Comparison of ENCODE assay signal across 22 mouse cellular contexts in genomic region chr3:84925229-84925628, GRCm38 (mm10).
DNase-seq lines count a peak whose midpoint lies in the region; ATAC-seq and TF ChIP-seq lines count a peak whose summit lies in the region.
"Had no signal": no experiment of that assay in that cellular context is flagged by ENCODE, and none has a peak within 500 bp of the region (broad histone marks: within the 10 kb centered on the region; RNA-seq: fewer than 3 reads in every experiment).

No protein-coding gene starts in this region.

- 0 out of 2 replicates have a peak, but pooled peaks cover 3% of the 10 kb centered on the region for H3K4me1 ChIP-seq in lung, postnatal 0 days (ENCODE audit: insufficient read depth, low read depth, low read length)
- H3K4me1 ChIP-seq in heart, embryonic 14.5 days (ENCODE audit: control insufficient read depth in 2 of 2, insufficient read depth in 2 of 2, low read length in 2 of 2) = peaks cover 2 to 11% of the 10 kb centered on the region in 2 experiments; a peak in 2 of 4 replicates
- no peaks in the 10 kb centered on the region for H3K4me1 ChIP-seq in thymus, adult 2 months (replicated peaks; ENCODE audit: control insufficient read depth, insufficient read depth, low read length)
- H3K4me1 ChIP-seq: hindbrain, embryonic 13.5 days; limb, embryonic 15.5 days; midbrain, embryonic 15.5 days had no signal

- no peaks in the 10 kb centered on the region for H3K9me3 ChIP-seq in lung, postnatal 0 days (ENCODE audit: low read length)
- H3K9me3 ChIP-seq in heart, embryonic 14.5 days (ENCODE audit: control insufficient read depth, low read length) = no peaks in the 10 kb centered on the region
- H3K9me3 ChIP-seq: forebrain, embryonic 15.5 days; hindbrain, embryonic 13.5 days; limb, embryonic 15.5 days; liver, embryonic 15.5 days; midbrain, embryonic 15.5 days had no signal

- no peaks in the 10 kb centered on the region for H3K27me3 ChIP-seq in lung, postnatal 0 days (replicated peaks; ENCODE audit: insufficient read depth, low read length)
- no peaks in the 10 kb centered on the region for H3K27me3 ChIP-seq in heart, embryonic 14.5 days (ENCODE audit: control insufficient read depth, insufficient read depth, low read length)
- H3K27me3 ChIP-seq in myocyte (ENCODE audit: control insufficient read depth, insufficient read depth, insufficient read length) = no peaks in the 10 kb centered on the region
- no peaks in the 10 kb centered on the region for H3K27me3 ChIP-seq in thymus, adult 2 months (ENCODE audit: control insufficient read depth, insufficient read depth, low read length)
- H3K27me3 ChIP-seq: forebrain, embryonic 15.5 days; hindbrain, embryonic 13.5 days; limb, embryonic 15.5 days; liver, embryonic 15.5 days; midbrain, embryonic 15.5 days had no signal

- no peak for TF ChIP-seq POLR2A in myocyte (IDR thresholded peaks at IDR 0.05; ENCODE audit: insufficient read length, low read depth)
- no peak for TF ChIP-seq POLR2A in thymus, adult 2 months (IDR thresholded peaks at IDR 0.05; ENCODE audit: control insufficient read depth, extremely low read depth, insufficient read depth, low read length, poor library complexity)

- no peak for TF ChIP-seq EP300 in lung, postnatal 0 days (IDR thresholded peaks at IDR 0.05)

- H3K79me2 ChIP-seq in myocyte (ENCODE audit: control insufficient read depth, insufficient read depth) = peaks cover 20% of the 10 kb centered on the region

- intact Hi-C loops in gastrocnemius, adult 2 months (cut with DNase I) = loop anchor here (5.0 kb wide), 1 partner anchor 452 kb away; no protein-coding TSS in a partner anchor

- WGBS in lung, postnatal 0 days = 58% methylated on average over 4 of the region's 4 CpGs
- WGBS in heart, embryonic 14.5 days = 42% methylated on average over 4 of the region's 4 CpGs
- 97% methylated on average over 4 of the region's 4 CpGs for WGBS in thymus, adult 2 months

- no peak overlapping the region for H3ac ChIP-seq in myocyte (ENCODE audit: control insufficient read depth, insufficient read length)

- H3K9ac ChIP-seq in lung, postnatal 0 days (replicated peaks; ENCODE audit: low read depth) = no peak overlapping the region
- H3K9ac ChIP-seq in heart, embryonic 14.5 days (ENCODE audit: low read length) = peak overlapping the region; percentile 49; the same call in 1 of the 2 replicates
- H3K9ac ChIP-seq: forebrain, embryonic 15.5 days; hindbrain, embryonic 13.5 days; limb, embryonic 15.5 days; liver, embryonic 15.5 days; midbrain, embryonic 15.5 days had no signal

- no peak overlapping the region for H3K4me2 ChIP-seq in lung, postnatal 0 days (replicated peaks; ENCODE audit: low read depth, low read length)
- peak overlapping the region; percentile 50 for H3K4me2 ChIP-seq in heart, embryonic 14.5 days (ENCODE audit: low read length)
- H3K4me2 ChIP-seq in myocyte (ENCODE audit: low read depth) = peak overlapping the region; percentile 68
- H3K4me2 ChIP-seq: forebrain, embryonic 15.5 days; hindbrain, embryonic 13.5 days; limb, embryonic 15.5 days; liver, embryonic 15.5 days; midbrain, embryonic 15.5 days had no signal

- H3K4me3 ChIP-seq in gastrocnemius, adult 2 months = peak overlapping the region; percentile 71
- no peak overlapping the region for H3K4me3 ChIP-seq in lung, postnatal 0 days (ENCODE audit: low read depth, low read length)
- peak overlapping the region in 1 of 2 experiments; percentile 15; a peak in 1 of 4 replicates for H3K4me3 ChIP-seq in heart, embryonic 14.5 days (ENCODE audit: control insufficient read depth in 1 of 2, insufficient read depth in 1 of 2, low read depth in 1 of 2, low read length in 2 of 2)
- peak overlapping the region; percentile 21 for H3K4me3 ChIP-seq in myocyte
- H3K4me3 ChIP-seq in thymus, adult 2 months (ENCODE audit: control insufficient read depth, insufficient read depth, low read length) = no peak overlapping the region
- H3K4me3 ChIP-seq: forebrain, embryonic 15.5 days; hindbrain, embryonic 13.5 days; limb, embryonic 15.5 days; liver, embryonic 15.5 days; midbrain, embryonic 15.5 days had no signal

- DNase-seq in gastrocnemius, adult 2 months = peak; percentile 64
- DNase-seq in gastrocnemius, postnatal 25 days = no peak
- no peak for DNase-seq in lung, postnatal 0 days (ENCODE audit: low spot score)
- DNase-seq in lung, adult 18-20 months = no peak
- DNase-seq in thymus, adult 2 months = no peak
- DNase-seq in urinary bladder, adult 18-20 months (ENCODE audit: low spot score in 2 of 2) = no peak
- DNase-seq: adrenal gland, postnatal 14 days; cerebellum, adult 9-10 months; kidney, adult 11 months; layer of hippocampus, adult 9-11 months; right cerebral cortex, postnatal 14 days; spleen, adult 18-20 months; thymus, postnatal 14 days had no signal

- H3K36me3 ChIP-seq in lung, postnatal 0 days (ENCODE audit: insufficient read depth, low read length) = no peaks in the 10 kb centered on the region
- H3K36me3 ChIP-seq in heart, embryonic 14.5 days (ENCODE audit: control insufficient read depth, insufficient read depth, low read length) = no peaks in the 10 kb centered on the region
- no peaks in the 10 kb centered on the region for H3K36me3 ChIP-seq in myocyte (ENCODE audit: control insufficient read depth, insufficient read depth)
- H3K36me3 ChIP-seq in thymus, adult 2 months (ENCODE audit: control insufficient read depth, insufficient read depth, low read length) = no peaks in the 10 kb centered on the region
- H3K36me3 ChIP-seq: forebrain, embryonic 15.5 days; hindbrain, embryonic 13.5 days; limb, embryonic 15.5 days; liver, embryonic 15.5 days; midbrain, embryonic 15.5 days had no signal

- peak; percentile 17; the same call in 1 of the 2 replicates for ATAC-seq in lung, postnatal 0 days
- ATAC-seq in heart, embryonic 14.5 days (ENCODE audit: insufficient number of reproducible peaks, insufficient read depth, low FRiP score, low read depth) = no peak
- ATAC-seq: CD4-positive, CD25-positive, alpha-beta regulatory T cell, adult 4 months; forebrain, embryonic 15.5 days; midbrain, embryonic 15.5 days had no signal

- no peak for TF ChIP-seq CTCF in gastrocnemius, adult 2 months (IDR thresholded peaks at IDR 0.05)
- TF ChIP-seq CTCF in lung, postnatal 0 days (IDR thresholded peaks at IDR 0.05) = no peak
- TF ChIP-seq CTCF in thymus, adult 2 months (IDR thresholded peaks at IDR 0.05; ENCODE audit: borderline replicate concordance, control insufficient read depth, extremely low read depth, insufficient read depth, low read length, poor library complexity) = no peak

- peak overlapping the region; percentile 91 for H3K27ac ChIP-seq in gastrocnemius, adult 2 months
- H3K27ac ChIP-seq in lung, postnatal 0 days (ENCODE audit: low read length) = no peak overlapping the region
- H3K27ac ChIP-seq in heart, embryonic 14.5 days (replicated peaks in 1 of 2; ENCODE audit: control insufficient read depth in 1 of 2, insufficient read depth in 1 of 2, low read depth in 2 of 2, low read length in 2 of 2) = peak overlapping the region; percentile 49 to 55
- H3K27ac ChIP-seq in thymus, adult 2 months (ENCODE audit: control insufficient read depth, insufficient read depth, low read length) = no peak overlapping the region
- H3K27ac ChIP-seq: forebrain, embryonic 15.5 days; hindbrain, embryonic 13.5 days; limb, embryonic 15.5 days; liver, embryonic 15.5 days; macrophage; midbrain, embryonic 15.5 days had no signal

TF ChIP-seq in myocyte, 11 proteins besides CTCF, POLR2A, EP300 and RAD21:
- no peak for TF ChIP-seq REST (IDR thresholded peaks at IDR 0.05; ENCODE audit: insufficient read depth, insufficient read length)
- peak in 1 of 3 experiments; percentile 30 for TF ChIP-seq MYOG (IDR thresholded peaks at IDR 0.05; ENCODE audit: control insufficient read depth in 1 of 3, insufficient read depth in 1 of 3, insufficient read length in 2 of 3, low read depth in 2 of 3)
- no peak for TF ChIP-seq E2F4 (IDR thresholded peaks at IDR 0.05; ENCODE audit: insufficient read depth)
- peak; percentile 43 to 84 (median 67) for TF ChIP-seq MYOD1 (IDR thresholded peaks at IDR 0.05; ENCODE audit: control insufficient read depth in 1 of 3, insufficient read length in 2 of 3, low read depth in 2 of 3)
TF ChIP-seq in myocyte: peak in this region for 2.

Comparison
In these comparisons a context has a peak if more than half of its experiments do, and no peak if none do; other contexts are left out.
1. H3K27ac ChIP-seq: peak in gastrocnemius, adult 2 months (single experiment) and heart, embryonic 14.5 days (2 of 2); none in lung, postnatal 0 days (single experiment) and thymus, adult 2 months (single experiment).
2. H3K4me3 ChIP-seq: peak in gastrocnemius, adult 2 months (single experiment) and myocyte (single experiment); none in lung, postnatal 0 days (single experiment) and thymus, adult 2 months (single experiment).